Mouse (Mus musculus) forebrain, embryonic 11.5 days (tissue): ENCODE measurements at regions not wholly inside any gene's neighbourhood (a gene's known extent, or its start where the extent isn't known, plus 50 kb on each side); places are given as distances from the start of the nearest gene placed in this dataset.

Experiments used
- ATAC-seq: fragments of 200-750 bp; cut with Nextera tagmentation; replicated peaks from 2 replicates; pipeline ENCODE4 v1.8.0; 2017; ENCODE audit warnings: moderate TSS enrichment; ENCODE audit not compliant: low FRiP score
- DNase-seq: peaks from one replicate; pipeline ENCODE4 v3.0.0-alpha.2; 2017; ENCODE audit warnings: low spot score
- H3K27ac ChIP-seq: fragments of 300-500 bp; sonication (generic); 2 replicates; pipeline ENCODE4 v1.5.1; 2014; ENCODE audit warnings: low read depth, low read length
- H3K27me3 ChIP-seq: fragments of 300-500 bp; sonication (generic); 2 replicates; pipeline ENCODE4 v1.6.1; 2014; ENCODE audit warnings: mild to moderate bottlenecking, low read length, mixed read lengths; ENCODE audit not compliant: control insufficient read depth, insufficient read depth
- H3K36me3 ChIP-seq: fragments of 300-500 bp; sonication (generic); 2 replicates; pipeline ENCODE4 v1.6.1; 2014; ENCODE audit warnings: mild to moderate bottlenecking, low read length, moderate library complexity, mixed read lengths; ENCODE audit not compliant: control insufficient read depth, insufficient read depth
- H3K4me1 ChIP-seq: fragments of 300-500 bp; sonication (generic); replicated peaks from 2 replicates; pipeline ENCODE4 v1.6.1; 2014; ENCODE audit warnings: low read length, mixed read lengths; ENCODE audit not compliant: control insufficient read depth, insufficient read depth
- H3K4me2 ChIP-seq: fragments of 300-500 bp; sonication (generic); 2 replicates; pipeline ENCODE4 v1.6.1; 2014; ENCODE audit warnings: low read depth, mild to moderate bottlenecking, low read length, moderate library complexity, mixed read lengths; ENCODE audit not compliant: severe bottlenecking
- H3K4me3 ChIP-seq: fragments of 300-500 bp; sonication (generic); 2 replicates; pipeline ENCODE4 v1.5.1; 2014; ENCODE audit warnings: low read depth, low read length
- H3K9ac ChIP-seq: fragments of 300-500 bp; sonication (generic); 2 replicates; pipeline ENCODE4 v1.6.1; 2014; ENCODE audit warnings: low read length
- H3K9me3 ChIP-seq: fragments of 300-500 bp; sonication (generic); 2 replicates; pipeline ENCODE4 v1.6.1; 2016; ENCODE audit warnings: low read length, mixed read lengths; ENCODE audit not compliant: control insufficient read depth
- WGBS: fragments of 180-500 bp; shearing (Covaris S2); extraction: QIAGEN DNeasy Blood & Tissue Kit; methylation state at CpG from one replicate; pipeline ENCODE4 v1.1.7; 2014; 5-methylcytosine and 5-hydroxymethylcytosine counted together

DNA sequence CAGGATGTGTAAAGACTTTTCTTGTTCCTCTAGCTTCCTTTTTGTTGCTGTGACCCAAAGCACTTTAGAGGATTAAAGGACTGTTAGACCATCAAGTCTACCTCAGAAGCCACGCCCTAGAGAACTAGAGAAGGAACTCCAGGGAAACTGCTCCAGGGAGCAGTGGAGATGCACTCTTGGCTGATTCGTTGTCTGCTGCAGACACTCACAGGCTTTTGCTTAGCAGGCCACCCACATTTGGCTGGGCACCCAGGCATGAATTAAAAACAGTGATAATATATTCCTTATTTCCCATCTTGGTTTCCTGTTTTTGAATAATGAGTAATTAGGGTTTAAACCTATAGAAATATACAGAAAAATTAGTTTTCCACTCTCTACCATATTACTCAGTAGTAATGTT, 560.3 kb downstream of the Gbe1 start:
- ATAC-seq (no peak), DNase-seq (no peak)
- Histone ChIP-seq H3K4me1 (no peaks in the 10 kb centered on the region), H3K9me3 (no peaks in the 10 kb centered on the region), H3K4me3 (no peak overlapping the region), H3K27ac (no peak overlapping the region), H3K4me2 (no peak overlapping the region), H3K9ac (no peak overlapping the region), H3K27me3 (no peaks in the 10 kb centered on the region), H3K36me3 (no peaks in the 10 kb centered on the region)
- 49% methylated on average over 2 of the region's 2 CpGs for WGBS

DNA sequence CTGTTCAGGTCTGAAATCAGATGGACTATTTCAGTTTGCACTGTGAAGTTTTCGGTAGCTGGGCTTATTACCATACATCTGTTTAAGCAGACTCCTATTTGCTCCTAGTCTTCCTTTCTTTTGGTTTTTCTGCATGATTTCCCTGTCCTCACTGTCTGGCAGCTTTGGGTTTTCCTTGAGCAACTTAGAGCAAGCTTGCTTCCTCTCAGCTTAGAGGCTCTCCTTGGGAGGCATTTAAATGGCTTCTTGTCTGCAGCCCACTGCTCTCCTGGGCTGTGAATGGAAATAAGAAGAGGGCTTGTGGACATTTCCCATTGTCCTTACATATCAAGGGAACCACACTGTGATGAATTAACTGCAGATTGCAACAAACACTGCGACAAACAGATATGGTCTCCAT, 566.9 kb downstream of the Gbe1 start:
- Histone ChIP-seq H3K4me1 (peaks cover 5% of the 10 kb centered on the region), H3K9ac (no peak overlapping the region), H3K36me3 (no peaks in the 10 kb centered on the region), H3K27me3 (no peaks in the 10 kb centered on the region), H3K4me2 (no peak overlapping the region), H3K27ac (no peak overlapping the region), H3K4me3 (no peak overlapping the region), H3K9me3 (no peaks in the 10 kb centered on the region)
- 17% methylated on average over 2 of the region's 2 CpGs for WGBS
- DNase-seq (no peak), ATAC-seq (peak; percentile 51; the same call in 1 of the 2 replicates)

DNA sequence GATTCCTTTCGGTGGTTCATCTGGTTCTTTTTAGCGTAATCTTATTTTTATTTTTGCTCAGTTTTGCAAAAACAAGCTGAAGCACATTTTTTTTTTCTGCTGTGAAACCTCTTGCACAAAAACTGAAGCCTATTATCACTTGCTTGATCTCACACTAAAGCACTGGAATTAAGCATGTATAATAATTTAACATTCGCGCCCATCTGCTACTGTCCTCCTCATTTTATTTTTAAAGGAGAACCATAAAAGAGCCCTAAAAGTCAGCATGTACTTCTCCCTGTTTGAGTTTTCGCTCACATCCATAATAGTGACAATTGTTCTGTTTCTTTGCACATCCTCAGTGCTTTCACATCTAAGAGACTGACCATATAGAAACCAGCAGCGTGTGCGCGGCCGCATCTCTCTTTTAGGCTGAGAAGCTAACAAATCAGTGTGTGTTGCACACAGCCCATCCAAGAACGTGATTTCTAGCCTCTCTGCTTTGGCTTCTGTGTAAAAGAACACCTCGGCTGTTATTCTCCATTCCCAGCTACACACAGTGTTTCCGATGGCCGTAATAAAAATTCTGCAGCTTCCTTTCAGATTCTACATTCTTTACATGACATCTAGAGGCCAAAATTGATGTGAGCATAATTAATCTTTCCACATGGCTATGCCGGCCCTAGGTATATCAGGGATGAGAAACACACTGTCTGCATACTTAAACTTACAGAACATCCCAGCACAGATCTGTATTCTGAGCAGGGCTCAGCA, 567.5 kb downstream of the Gbe1 start:
- H3K4me2 ChIP-seq, result no peak overlapping the region
- DNase-seq, result no peak
- no peak overlapping the region for H3K27ac ChIP-seq

DNA sequence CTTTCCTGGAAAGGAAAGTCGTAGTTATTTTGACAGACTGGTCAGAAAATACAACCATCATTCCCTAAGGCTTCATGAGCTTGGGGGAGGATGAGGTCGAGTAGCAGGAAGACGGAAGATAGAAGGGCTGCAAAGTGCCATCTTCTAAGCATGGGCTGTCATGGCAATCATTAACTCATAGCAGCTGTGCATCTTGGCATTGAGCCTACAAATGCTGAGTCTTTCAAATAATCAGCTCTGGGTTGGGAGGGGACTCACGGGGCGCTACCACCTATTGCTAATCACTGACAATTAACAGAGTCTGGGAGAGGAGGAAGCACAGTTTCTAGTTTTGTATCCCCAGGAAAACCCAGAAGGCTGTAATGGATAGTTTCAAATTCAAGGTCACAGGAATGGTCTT, 586.3 kb downstream of the Gbe1 start:
- no peak overlapping the region for H3K27ac ChIP-seq
- no peak overlapping the region for H3K9ac ChIP-seq
- no peak overlapping the region for H3K4me3 ChIP-seq
- DNase-seq, result no peak
- no peaks in the 10 kb centered on the region for H3K4me1 ChIP-seq
- no peak for ATAC-seq
- no peaks in the 10 kb centered on the region for H3K27me3 ChIP-seq
- H3K36me3 ChIP-seq, result no peaks in the 10 kb centered on the region
- WGBS, result 90% methylated on average over 5 of the region's 5 CpGs
- H3K4me2 ChIP-seq, result no peak overlapping the region
- no peaks in the 10 kb centered on the region for H3K9me3 ChIP-seq

More for the DNA sequence above, 567.5 kb downstream of the Gbe1 start:
- Histone ChIP-seq H3K9ac (no peak overlapping the region), H3K27me3 (no peaks in the 10 kb centered on the region), H3K4me3 (no peak overlapping the region), H3K36me3 (no peaks in the 10 kb centered on the region), H3K9me3 (no peaks in the 10 kb centered on the region), H3K4me1 (peaks cover 5% of the 10 kb centered on the region)
- WGBS, result 73% methylated on average over 14 of the region's 14 CpGs
- ATAC-seq, result 0 out of 2 replicates have a peak, but pooled peaks have one; percentile 34

DNA sequence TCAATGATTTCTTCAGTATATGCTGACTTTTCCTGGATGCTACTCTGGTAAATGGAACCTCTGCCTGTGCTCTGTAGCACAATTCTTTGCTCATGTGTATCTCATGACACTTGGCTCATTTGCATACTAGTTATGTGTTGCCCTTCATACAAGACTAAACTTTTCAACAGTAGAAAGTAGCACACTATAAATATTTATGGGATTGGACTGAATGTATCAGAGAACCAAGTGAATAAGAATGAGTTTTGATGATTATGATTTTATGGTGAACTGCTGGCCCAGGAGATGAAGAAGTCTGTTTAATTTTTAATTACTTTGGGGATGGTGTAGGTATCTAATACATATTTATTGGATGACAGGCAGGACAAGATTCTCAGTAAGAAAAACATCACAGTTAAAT, 606.3 kb downstream of the Gbe1 start:
- no peak overlapping the region for H3K27ac ChIP-seq
- DNase-seq, result no peak
- H3K36me3 ChIP-seq, result no peaks in the 10 kb centered on the region
- H3K9me3 ChIP-seq, result no peaks in the 10 kb centered on the region
- H3K4me3 ChIP-seq, result no peak overlapping the region
- no peak overlapping the region for H3K9ac ChIP-seq
- no peaks in the 10 kb centered on the region for H3K27me3 ChIP-seq
- no peak overlapping the region for H3K4me2 ChIP-seq
- ATAC-seq, result no peak
- H3K4me1 ChIP-seq, result no peaks in the 10 kb centered on the region

DNA sequence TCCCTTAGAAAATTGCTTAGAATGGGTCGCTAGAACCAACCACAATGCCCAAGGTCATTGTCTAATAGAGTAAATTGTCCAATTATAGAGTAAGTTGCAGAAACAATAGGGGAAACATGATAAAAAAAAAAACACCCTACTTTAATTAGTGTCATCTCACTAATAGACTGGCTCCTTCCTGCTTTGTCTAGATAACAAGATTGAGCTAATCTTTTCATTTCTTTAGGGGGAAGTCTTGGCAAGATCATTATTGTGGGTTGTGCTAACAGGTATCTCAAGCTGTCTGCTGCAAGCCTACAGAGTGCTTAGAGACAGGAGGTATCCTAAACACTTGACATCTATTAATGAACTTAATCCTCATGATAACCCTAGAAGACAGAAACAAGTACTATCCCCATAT, 615.9 kb downstream of the Gbe1 start:
- no peak overlapping the region for H3K27ac ChIP-seq
- DNase-seq, result no peak
- ATAC-seq, result no peak
- no peaks in the 10 kb centered on the region for H3K4me1 ChIP-seq
- H3K9me3 ChIP-seq, result no peaks in the 10 kb centered on the region
- no peak overlapping the region for H3K9ac ChIP-seq
- WGBS, result 47% methylated on average over 1 of the region's 1 CpGs
- no peaks in the 10 kb centered on the region for H3K36me3 ChIP-seq
- H3K27me3 ChIP-seq, result no peaks in the 10 kb centered on the region
- no peak overlapping the region for H3K4me2 ChIP-seq
- no peak overlapping the region for H3K4me3 ChIP-seq

DNA sequence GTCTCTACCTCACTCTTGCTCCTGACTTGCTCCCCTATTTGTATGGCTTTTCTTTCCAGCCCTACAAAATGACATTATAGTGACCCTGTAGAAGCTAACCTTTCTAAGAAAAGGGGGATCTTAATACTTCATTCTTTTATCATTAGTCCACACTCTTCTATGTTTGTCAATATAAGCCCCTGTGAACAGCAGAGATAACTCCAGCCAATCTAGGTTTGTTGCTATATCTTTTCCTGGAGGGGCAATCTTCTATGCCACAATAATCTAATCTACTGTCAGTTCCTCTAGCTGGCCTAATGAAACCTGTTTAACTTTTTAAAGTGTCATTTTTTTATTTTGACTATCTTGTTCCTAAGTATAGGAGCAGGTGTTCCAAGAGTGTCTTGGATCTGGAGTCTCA, 622.2 kb downstream of the Gbe1 start:
- no peaks in the 10 kb centered on the region for H3K4me1 ChIP-seq
- no peak overlapping the region for H3K27ac ChIP-seq
- no peak overlapping the region for H3K4me2 ChIP-seq
- H3K4me3 ChIP-seq, result no peak overlapping the region
- H3K27me3 ChIP-seq, result no peaks in the 10 kb centered on the region
- H3K9ac ChIP-seq, result no peak overlapping the region
- ATAC-seq, result no peak
- no peak for DNase-seq
- no peaks in the 10 kb centered on the region for H3K36me3 ChIP-seq
- no peaks in the 10 kb centered on the region for H3K9me3 ChIP-seq

DNA sequence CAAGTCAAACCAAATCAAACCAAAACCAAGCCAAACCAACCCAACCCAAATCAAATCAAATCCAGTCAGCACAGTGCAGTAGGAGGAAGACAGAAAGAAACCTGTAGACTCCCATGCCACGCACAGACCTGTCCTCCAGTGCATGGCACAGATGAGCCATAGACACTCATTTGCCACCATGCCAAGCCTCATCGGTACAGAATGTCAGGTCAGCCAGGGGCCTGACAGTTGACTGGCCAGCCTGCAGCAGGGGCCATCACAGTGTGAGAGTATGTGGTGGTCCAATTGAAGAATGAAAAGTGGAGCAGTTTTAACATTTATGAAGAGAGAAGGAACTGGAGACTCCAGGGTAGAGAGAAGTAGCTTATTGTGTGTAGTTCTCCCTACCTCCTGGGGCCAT, 639.2 kb downstream of the Gbe1 start:
- Histone ChIP-seq H3K27ac (no peak overlapping the region), H3K4me3 (no peak overlapping the region), H3K4me2 (no peak overlapping the region), H3K9ac (no peak overlapping the region), H3K4me1 (no peaks in the 10 kb centered on the region), H3K9me3 (no peaks in the 10 kb centered on the region), H3K36me3 (no peaks in the 10 kb centered on the region), H3K27me3 (no peaks in the 10 kb centered on the region)
- no peak for ATAC-seq
- no peak for DNase-seq
- WGBS, result 92% methylated on average over 2 of the region's 2 CpGs
